Mouse (Mus musculus): Measurements from ENCODE around the gene Npas3. TPM values are rescaled to one million over a fixed set of nuclear protein-coding genes. Genes with fewer than 3 reads are reported as not detected.

The Npas3 gene
- total and polyA plus RNA-seq, 2 experiments from 2014 or later, result 16.6 to 28.3 TPM

DNA sequence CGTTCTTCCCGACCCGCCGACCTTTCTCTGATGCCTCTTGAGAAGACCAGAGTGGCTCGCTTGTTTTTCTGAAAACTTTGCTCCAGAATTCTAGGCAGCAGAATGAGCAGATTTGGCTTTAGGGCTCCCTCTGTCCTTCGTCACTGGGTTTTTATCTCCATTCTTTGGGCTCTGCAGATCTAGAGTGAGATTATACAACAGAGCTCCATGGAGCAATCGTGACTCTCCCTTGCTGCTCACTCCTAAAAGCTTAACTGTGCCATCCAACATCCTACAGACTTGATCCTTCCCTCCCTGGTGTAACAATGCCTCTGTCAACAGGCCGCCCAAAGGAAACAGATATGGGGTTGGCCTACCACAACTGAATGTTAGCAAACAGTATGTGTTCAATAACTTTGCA lies 634.4 kb downstream of the Npas3 start:
- Histone ChIP-seq H3K4me2 (ENCODE audit: low read depth) (no peak overlapping the region), H3K9ac (no peak overlapping the region), H3K27me3 (ENCODE audit: insufficient read depth, low read length) (no peaks in the 10 kb centered on the region), H3K27ac (ENCODE audit: low read depth, low read length) (no peak overlapping the region), H3K4me3 (ENCODE audit: low read depth, low read length) (no peak overlapping the region), H3K4me1 (ENCODE audit: insufficient read depth) (no peaks in the 10 kb centered on the region), H3K36me3 (ENCODE audit: insufficient read depth) (no peaks in the 10 kb centered on the region), H3K9me3 (ENCODE audit: low read length) (no peaks in the 10 kb centered on the region)
- WGBS, result 83% methylated on average over 8 of the region's 8 CpGs
- no peak for TF ChIP-seq CTCF (IDR thresholded peaks at IDR 0.05; ENCODE audit: low read depth)
- DNase-seq (no peak), ATAC-seq (no peak)

DNA sequence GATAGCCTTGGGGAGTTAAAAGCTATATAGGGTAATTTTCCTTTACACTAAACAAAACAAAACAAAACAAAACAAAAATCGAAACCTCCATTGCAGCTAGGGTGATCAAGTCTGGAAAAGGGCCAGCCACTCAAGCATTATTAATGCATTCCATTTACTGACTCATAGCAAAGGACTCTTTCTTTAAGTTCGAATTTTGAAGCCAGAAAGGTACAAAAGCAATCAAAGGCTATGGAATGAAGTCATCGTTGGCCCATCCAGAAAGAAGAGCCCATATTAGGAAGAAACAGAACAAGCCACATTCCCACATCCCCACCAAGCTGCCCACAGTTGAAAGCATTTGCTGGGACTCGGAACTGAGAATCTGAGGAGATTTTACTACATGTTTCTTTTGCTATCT lies 640.1 kb downstream of the Npas3 start:
- H3K27ac ChIP-seq (ENCODE audit: low read depth, low read length), result no peak overlapping the region
- 17% methylated on average over 4 of the region's 4 CpGs for WGBS
- no peak for DNase-seq

DNA sequence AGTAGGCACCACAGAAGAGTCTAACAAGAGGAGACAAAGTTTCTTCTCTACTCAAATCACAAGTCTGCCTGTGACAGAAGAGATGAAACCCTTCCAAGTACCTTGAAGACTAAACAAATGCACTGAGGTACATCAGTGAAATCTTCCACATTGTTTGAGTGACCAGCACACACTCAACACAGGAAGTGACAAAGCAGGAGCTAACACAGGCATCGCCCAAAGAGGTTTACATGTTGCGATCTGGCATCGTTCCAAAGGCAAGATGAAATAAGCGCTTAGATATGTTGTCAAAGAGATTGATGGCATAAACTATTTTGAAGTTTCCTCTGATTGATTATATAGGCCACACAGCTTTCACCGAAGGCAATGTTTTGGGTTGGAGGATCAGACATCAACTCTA lies 647.4 kb downstream of the Npas3 start:
- no peaks in the 10 kb centered on the region for H3K4me1 ChIP-seq (ENCODE audit: insufficient read depth)
- WGBS, result 91% methylated on average over 5 of the region's 5 CpGs
- H3K27ac ChIP-seq (ENCODE audit: low read depth, low read length), result no peak overlapping the region
- TF ChIP-seq CTCF (IDR thresholded peaks at IDR 0.05; ENCODE audit: low read depth), result no peak
- H3K27me3 ChIP-seq (ENCODE audit: insufficient read depth, low read length), result no peaks in the 10 kb centered on the region
- H3K4me2 ChIP-seq (ENCODE audit: low read depth), result no peak overlapping the region
- H3K9ac ChIP-seq, result no peak overlapping the region
- H3K9me3 ChIP-seq (ENCODE audit: low read length), result no peaks in the 10 kb centered on the region
- ATAC-seq, result no peak
- no peaks in the 10 kb centered on the region for H3K36me3 ChIP-seq (ENCODE audit: insufficient read depth)
- H3K4me3 ChIP-seq (ENCODE audit: low read depth, low read length), result no peak overlapping the region
- no peak for DNase-seq

More for the DNA sequence above, 640.1 kb downstream of the Npas3 start:
- TF ChIP-seq CTCF (IDR thresholded peaks at IDR 0.05; ENCODE audit: low read depth), result no peak
- H3K4me2 ChIP-seq (ENCODE audit: low read depth), result no peak overlapping the region
- H3K4me3 ChIP-seq (ENCODE audit: low read depth, low read length), result no peak overlapping the region
- no peak overlapping the region for H3K9ac ChIP-seq
- H3K36me3 ChIP-seq (ENCODE audit: insufficient read depth), result no peaks in the 10 kb centered on the region
- H3K4me1 ChIP-seq (ENCODE audit: insufficient read depth), result no peaks in the 10 kb centered on the region
- no peaks in the 10 kb centered on the region for H3K27me3 ChIP-seq (ENCODE audit: insufficient read depth, low read length)
- H3K9me3 ChIP-seq (ENCODE audit: low read length), result no peaks in the 10 kb centered on the region
- no peak for ATAC-seq

DNA sequence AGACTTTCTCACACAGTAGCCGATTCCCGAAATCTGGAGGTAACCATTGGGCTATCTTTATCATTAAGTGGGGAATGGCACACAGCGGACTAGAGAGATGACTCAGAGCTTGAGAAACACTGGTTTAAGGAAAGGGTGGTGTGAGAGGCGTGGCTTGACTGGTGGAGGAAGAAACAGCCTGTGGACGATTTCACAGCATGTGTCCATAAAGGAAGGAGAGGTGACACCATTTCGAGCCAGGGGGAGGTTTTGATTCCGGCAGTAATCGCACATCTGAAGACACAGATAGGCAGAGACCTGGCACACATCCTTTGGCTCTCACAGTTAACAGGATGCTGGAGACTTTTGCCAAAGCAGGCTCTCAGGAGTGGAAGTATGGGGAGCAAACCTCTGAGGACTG lies 660.3 kb downstream of the Npas3 start:
- no peak for TF ChIP-seq CTCF (IDR thresholded peaks at IDR 0.05; ENCODE audit: low read depth)
- DNase-seq (no peak), ATAC-seq (no peak)
- WGBS, result 67% methylated on average over 8 of the region's 8 CpGs
- H3K9ac ChIP-seq, result no peak overlapping the region
- H3K4me1 ChIP-seq (ENCODE audit: insufficient read depth), result no peaks in the 10 kb centered on the region
- no peaks in the 10 kb centered on the region for H3K9me3 ChIP-seq (ENCODE audit: low read length)
- H3K27me3 ChIP-seq (ENCODE audit: insufficient read depth, low read length), result no peaks in the 10 kb centered on the region
- H3K4me2 ChIP-seq (ENCODE audit: low read depth), result no peak overlapping the region
- H3K36me3 ChIP-seq (ENCODE audit: insufficient read depth), result no peaks in the 10 kb centered on the region
- H3K27ac ChIP-seq (ENCODE audit: low read depth, low read length), result no peak overlapping the region
- no peak overlapping the region for H3K4me3 ChIP-seq (ENCODE audit: low read depth, low read length)

DNA sequence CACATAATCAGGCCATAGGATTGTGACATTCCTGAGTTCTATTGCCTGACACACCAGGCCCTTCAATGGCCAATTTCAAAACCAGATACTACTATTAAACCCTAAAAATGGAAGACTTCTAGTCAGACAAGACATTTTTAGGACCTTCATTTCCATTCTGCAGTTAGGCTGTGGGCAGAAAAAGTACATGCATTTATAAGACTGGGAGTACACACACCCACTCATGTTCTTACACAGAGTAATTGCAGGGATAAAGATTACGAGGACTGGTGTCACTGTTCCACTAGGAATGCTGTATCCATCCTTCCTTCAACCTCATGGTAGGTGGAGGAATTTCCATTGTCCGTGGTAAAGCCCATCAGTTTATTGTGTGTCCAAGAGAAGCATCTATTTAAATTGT lies 661.7 kb downstream of the Npas3 start:
- ATAC-seq, result no peak
- Histone ChIP-seq H3K27me3 (ENCODE audit: insufficient read depth, low read length) (no peaks in the 10 kb centered on the region), H3K4me2 (ENCODE audit: low read depth) (no peak overlapping the region), H3K36me3 (ENCODE audit: insufficient read depth) (no peaks in the 10 kb centered on the region), H3K4me3 (ENCODE audit: low read depth, low read length) (no peak overlapping the region), H3K4me1 (ENCODE audit: insufficient read depth) (no peaks in the 10 kb centered on the region), H3K9ac (no peak overlapping the region), H3K9me3 (ENCODE audit: low read length) (no peaks in the 10 kb centered on the region), H3K27ac (ENCODE audit: low read depth, low read length) (no peak overlapping the region)
- WGBS, result 88% methylated on average over 2 of the region's 2 CpGs
- no peak for DNase-seq
- no peak for TF ChIP-seq CTCF (IDR thresholded peaks at IDR 0.05; ENCODE audit: low read depth)

DNA sequence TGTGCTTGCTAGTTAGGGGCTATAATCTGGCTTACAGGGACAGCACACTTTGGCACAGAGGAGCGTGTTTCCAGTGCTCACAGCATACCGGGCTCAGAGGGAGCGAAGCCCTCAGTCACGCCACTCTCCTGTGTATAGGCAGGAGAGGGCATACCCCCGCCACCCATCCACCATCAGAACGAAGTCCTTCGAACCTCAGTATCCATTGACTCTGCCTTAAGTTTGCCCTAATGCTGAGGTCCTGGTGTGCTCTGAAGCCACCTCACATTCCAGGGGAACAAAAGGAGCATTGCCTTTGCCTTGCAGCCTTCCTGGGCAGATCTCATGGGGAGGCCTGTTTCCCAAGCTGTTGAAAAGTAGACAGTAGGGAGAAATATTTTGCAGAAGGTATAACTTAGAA lies 673.7 kb downstream of the Npas3 start:
- no peak overlapping the region for H3K27ac ChIP-seq (ENCODE audit: low read depth, low read length)
- H3K36me3 ChIP-seq (ENCODE audit: insufficient read depth), result no peaks in the 10 kb centered on the region
- no peak for ATAC-seq
- no peak overlapping the region for H3K4me3 ChIP-seq (ENCODE audit: low read depth, low read length)
- no peaks in the 10 kb centered on the region for H3K27me3 ChIP-seq (ENCODE audit: insufficient read depth, low read length)
- 89% methylated on average over 7 of the region's 7 CpGs for WGBS
- H3K4me1 ChIP-seq (ENCODE audit: insufficient read depth), result no peaks in the 10 kb centered on the region
- H3K4me2 ChIP-seq (ENCODE audit: low read depth), result no peak overlapping the region
- no peak overlapping the region for H3K9ac ChIP-seq
- TF ChIP-seq CTCF (IDR thresholded peaks at IDR 0.05; ENCODE audit: low read depth), result no peak
- DNase-seq, result no peak
- H3K9me3 ChIP-seq (ENCODE audit: low read length), result no peaks in the 10 kb centered on the region

DNA sequence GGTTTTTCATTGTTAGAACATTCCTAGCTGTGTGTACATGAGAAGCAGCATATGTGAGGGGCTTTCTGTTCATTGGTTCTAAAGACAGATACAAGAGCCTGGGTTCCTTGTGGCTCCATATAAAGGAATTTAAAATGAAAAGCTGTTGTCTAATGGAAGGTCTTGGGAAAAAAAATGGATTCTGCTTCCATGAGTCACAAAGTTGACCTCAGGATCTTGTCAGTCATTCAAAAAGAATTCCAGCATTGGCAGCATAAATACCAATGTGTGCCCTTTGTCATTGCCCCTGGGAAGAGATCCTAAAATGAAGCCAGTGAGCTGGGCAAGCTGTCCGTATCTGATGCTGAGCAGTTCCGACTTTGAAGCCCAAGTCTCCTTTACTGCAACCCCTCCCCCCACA lies 700.3 kb downstream of the Npas3 start:
- Histone ChIP-seq H3K36me3 (ENCODE audit: insufficient read depth) (no peaks in the 10 kb centered on the region), H3K4me3 (ENCODE audit: low read depth, low read length) (no peak overlapping the region), H3K9ac (no peak overlapping the region), H3K27ac (ENCODE audit: low read depth, low read length) (no peak overlapping the region), H3K9me3 (ENCODE audit: low read length) (no peaks in the 10 kb centered on the region), H3K4me2 (ENCODE audit: low read depth) (no peak overlapping the region), H3K27me3 (ENCODE audit: insufficient read depth, low read length) (no peaks in the 10 kb centered on the region), H3K4me1 (ENCODE audit: insufficient read depth) (no peaks in the 10 kb centered on the region)
- no peak for TF ChIP-seq CTCF (IDR thresholded peaks at IDR 0.05; ENCODE audit: low read depth)
- ATAC-seq (no peak), DNase-seq (no peak)
- 76% methylated on average over 2 of the region's 2 CpGs for WGBS

DNA sequence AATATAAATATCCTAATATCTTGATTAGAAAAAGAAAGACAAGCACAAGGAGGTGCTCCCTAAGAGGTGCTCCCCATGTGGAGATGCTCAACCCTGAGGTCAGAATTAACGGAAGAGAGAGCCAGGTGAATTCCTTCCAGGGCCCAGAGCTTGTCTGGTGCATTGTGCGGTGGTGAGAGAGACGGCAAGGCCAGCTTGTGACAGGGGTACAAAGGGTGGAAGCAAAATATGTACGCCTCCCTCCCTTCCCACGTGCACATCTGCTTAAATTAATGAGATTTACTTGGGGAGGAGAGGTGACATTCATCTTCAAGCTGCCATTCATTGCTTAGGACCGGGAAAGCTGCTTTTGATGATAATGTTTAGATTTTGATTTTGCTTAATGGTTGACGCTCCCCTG lies 713.5 kb downstream of the Npas3 start:
- 33% methylated on average over 7 of the region's 7 CpGs for WGBS
- Histone ChIP-seq H3K9ac (no peak overlapping the region), H3K4me1 (ENCODE audit: insufficient read depth) (no peaks in the 10 kb centered on the region), H3K4me2 (ENCODE audit: low read depth) (no peak overlapping the region), H3K9me3 (ENCODE audit: low read length) (no peaks in the 10 kb centered on the region), H3K27ac (ENCODE audit: low read depth, low read length) (no peak overlapping the region), H3K27me3 (ENCODE audit: insufficient read depth, low read length) (no peaks in the 10 kb centered on the region), H3K4me3 (ENCODE audit: low read depth, low read length) (no peak overlapping the region), H3K36me3 (ENCODE audit: insufficient read depth) (no peaks in the 10 kb centered on the region)
- no peak for ATAC-seq
- no peak for TF ChIP-seq CTCF (IDR thresholded peaks at IDR 0.05; ENCODE audit: low read depth)
- no peak for DNase-seq

Data from forebrain, postnatal 0 days (tissue).